Mouse (Mus musculus): ENCODE measurements around the gene F10. TPM values are rescaled to one million over a fixed set of nuclear protein-coding genes. Genes with fewer than 3 reads are reported as not detected.

Gene F10
- polyA plus RNA-seq (2014; fragmentation: Nextera tagmentation; extraction: Ambion mirVana): 0.88 and 1.1 TPM in 2 replicates

- no peaks in the 10 kb centered on the region for H3K9me3 ChIP-seq (ENCODE audit: low read depth, low read length)
- H3K36me3 ChIP-seq (ENCODE audit: insufficient read depth): no peaks in the 10 kb centered on the region
- no peak within 1 kb of the TSS for H3K4me3 ChIP-seq (ENCODE audit: low read depth, low read length)
- 67% methylated on average over 7 of the region's 7 CpGs for WGBS
- H3K27ac ChIP-seq (ENCODE audit: low read depth): no peak within 1 kb of the TSS
- DNase-seq (no peak), ATAC-seq (ENCODE audit: insufficient read depth) (no peak)
- no peak within 1 kb of the TSS for H3K9ac ChIP-seq
- no peaks in the 10 kb centered on the region for H3K27me3 ChIP-seq (ENCODE audit: insufficient read depth, low read length)
- no peaks in the 10 kb centered on the region for H3K4me1 ChIP-seq (ENCODE audit: insufficient read depth)
- H3K4me2 ChIP-seq: no peak within 1 kb of the TSS
- TF ChIP-seq CTCF (IDR thresholded peaks at IDR 0.05; ENCODE audit: low read depth): no peak
Observed at GRCm38 (mm10) chr8:13037015-13037414, at the start of gene F10. Gene F10, plus strand, starts transcription at chr8:13037308.

- Histone ChIP-seq H3K9ac (no peak overlapping the region), H3K9me3 (ENCODE audit: low read depth, low read length) (no peaks in the 10 kb centered on the region), H3K4me1 (ENCODE audit: insufficient read depth) (no peaks in the 10 kb centered on the region), H3K36me3 (ENCODE audit: insufficient read depth) (no peaks in the 10 kb centered on the region), H3K27ac (ENCODE audit: low read depth) (no peak overlapping the region), H3K4me2 (no peak overlapping the region), H3K27me3 (ENCODE audit: insufficient read depth, low read length) (no peaks in the 10 kb centered on the region), H3K4me3 (ENCODE audit: low read depth, low read length) (no peak overlapping the region)
- DNase-seq (no peak), ATAC-seq (ENCODE audit: insufficient read depth) (no peak)
- no peak for TF ChIP-seq CTCF (IDR thresholded peaks at IDR 0.05; ENCODE audit: low read depth)
- 78% methylated on average over 8 of the region's 8 CpGs for whole genome bisulfite sequencing
Observed at GRCm38 (mm10) chr8:12987571-12987970, 49.5 kb upstream of the F10 start.

GRCm38 (mm10) chr8:12988722-12989430 lies 48.2 kb upstream of the F10 start:
- Histone ChIP-seq H3K9me3 (ENCODE audit: low read depth, low read length) (no peaks in the 10 kb centered on the region), H3K27ac (ENCODE audit: low read depth) (no peak overlapping the region), H3K4me1 (ENCODE audit: insufficient read depth) (no peaks in the 10 kb centered on the region), H3K36me3 (ENCODE audit: insufficient read depth) (no peaks in the 10 kb centered on the region), H3K4me2 (no peak overlapping the region), H3K4me3 (ENCODE audit: low read depth, low read length) (no peak overlapping the region), H3K27me3 (ENCODE audit: insufficient read depth, low read length) (no peaks in the 10 kb centered on the region), H3K9ac (no peak overlapping the region)
- no peak for ATAC-seq (ENCODE audit: insufficient read depth)
- 75% methylated on average over 13 of the region's 13 CpGs for WGBS
- peak; percentile 23; the same call in 1 of the 2 replicates for TF ChIP-seq CTCF (IDR thresholded peaks at IDR 0.05; ENCODE audit: low read depth)
- peak; percentile 7 for DNase-seq

GRCm38 (mm10) chr8:12991411-12991810 lies 45.7 kb upstream of the F10 start:
- H3K27me3 ChIP-seq (ENCODE audit: insufficient read depth, low read length): no peaks in the 10 kb centered on the region
- no peak overlapping the region for H3K9ac ChIP-seq
- H3K9me3 ChIP-seq (ENCODE audit: low read depth, low read length): no peaks in the 10 kb centered on the region
- DNase-seq (no peak), ATAC-seq (ENCODE audit: insufficient read depth) (no peak)
- H3K4me2 ChIP-seq: no peak overlapping the region
- no peak overlapping the region for H3K27ac ChIP-seq (ENCODE audit: low read depth)
- TF ChIP-seq CTCF (IDR thresholded peaks at IDR 0.05; ENCODE audit: low read depth): no peak
- H3K4me1 ChIP-seq (ENCODE audit: insufficient read depth): no peaks in the 10 kb centered on the region
- H3K36me3 ChIP-seq (ENCODE audit: insufficient read depth): no peaks in the 10 kb centered on the region
- no peak overlapping the region for H3K4me3 ChIP-seq (ENCODE audit: low read depth, low read length)
- WGBS: 69% methylated on average over 10 of the region's 10 CpGs

GRCm38 (mm10) chr8:12994468-12994867 lies 42.6 kb upstream of the F10 start:
- no peaks in the 10 kb centered on the region for H3K36me3 ChIP-seq (ENCODE audit: insufficient read depth)
- no peak overlapping the region for H3K4me3 ChIP-seq (ENCODE audit: low read depth, low read length)
- no peak overlapping the region for H3K27ac ChIP-seq (ENCODE audit: low read depth)
- no peak overlapping the region for H3K4me2 ChIP-seq
- DNase-seq: no peak
- no peaks in the 10 kb centered on the region for H3K9me3 ChIP-seq (ENCODE audit: low read depth, low read length)
- no peaks in the 10 kb centered on the region for H3K4me1 ChIP-seq (ENCODE audit: insufficient read depth)
- ATAC-seq (ENCODE audit: insufficient read depth): no peak
- H3K27me3 ChIP-seq (ENCODE audit: insufficient read depth, low read length): no peaks in the 10 kb centered on the region
- no peak for TF ChIP-seq CTCF (IDR thresholded peaks at IDR 0.05; ENCODE audit: low read depth)
- 68% methylated on average over 5 of the region's 5 CpGs for WGBS
- no peak overlapping the region for H3K9ac ChIP-seq

GRCm38 (mm10) chr8:12995481-12995880 lies 41.6 kb upstream of the F10 start:
- H3K27ac ChIP-seq (ENCODE audit: low read depth): no peak overlapping the region
- H3K4me3 ChIP-seq (ENCODE audit: low read depth, low read length): no peak overlapping the region
- ATAC-seq (ENCODE audit: insufficient read depth) (no peak), DNase-seq (peak; percentile 63)
- H3K9ac ChIP-seq: no peak overlapping the region
- no peaks in the 10 kb centered on the region for H3K9me3 ChIP-seq (ENCODE audit: low read depth, low read length)
- H3K4me2 ChIP-seq: no peak overlapping the region
- 50% methylated on average over 5 of the region's 5 CpGs for WGBS
- no peaks in the 10 kb centered on the region for H3K27me3 ChIP-seq (ENCODE audit: insufficient read depth, low read length)
- no peaks in the 10 kb centered on the region for H3K36me3 ChIP-seq (ENCODE audit: insufficient read depth)
- no peak for TF ChIP-seq CTCF (IDR thresholded peaks at IDR 0.05; ENCODE audit: low read depth)
- H3K4me1 ChIP-seq (ENCODE audit: insufficient read depth): no peaks in the 10 kb centered on the region

- Histone ChIP-seq H3K9me3 (ENCODE audit: low read depth, low read length) (no peaks in the 10 kb centered on the region), H3K27ac (ENCODE audit: low read depth) (peak overlapping the region; percentile 42; the same call in 1 of the 2 replicates), H3K36me3 (ENCODE audit: insufficient read depth) (0 out of 2 replicates have a peak, but pooled peaks cover 5% of the 10 kb centered on the region), H3K27me3 (ENCODE audit: insufficient read depth, low read length) (no peaks in the 10 kb centered on the region), H3K4me2 (no peak overlapping the region), H3K4me3 (ENCODE audit: low read depth, low read length) (no peak overlapping the region), H3K4me1 (ENCODE audit: insufficient read depth) (no peaks in the 10 kb centered on the region), H3K9ac (no peak overlapping the region)
- WGBS: 19% methylated on average over 8 of the region's 8 CpGs
- TF ChIP-seq CTCF (IDR thresholded peaks at IDR 0.05; ENCODE audit: low read depth): no peak
- DNase-seq: peak; percentile 28
- ATAC-seq (ENCODE audit: insufficient read depth): peak; percentile 60; the same call in 1 of the 2 replicates
Observed at GRCm38 (mm10) chr8:12996831-12997275, 40.3 kb upstream of the F10 start.
